Mouse (Mus musculus) gastrocnemius, adult 18-20 months (tissue): ENCODE data around the gene Hdac4. TPM values are rescaled to one million over a fixed set of nuclear protein-coding genes. Genes with fewer than 3 reads are reported as not detected.

Experiments
- DNase-seq: peaks from one replicate; pipeline ENCODE4 v3.0.0; 2021; ENCODE audit warnings: low spot score
- total RNA-seq, 2 experiments: library from RNA; stranded (reverse); gene quantifications; 2 replicates each; pipeline ENCODE4 v1.2.3; 2021

The Hdac4 gene
- total RNA-seq, 2 experiments from 2014 or later: 64.7 to 72.5 TPM

DNA sequence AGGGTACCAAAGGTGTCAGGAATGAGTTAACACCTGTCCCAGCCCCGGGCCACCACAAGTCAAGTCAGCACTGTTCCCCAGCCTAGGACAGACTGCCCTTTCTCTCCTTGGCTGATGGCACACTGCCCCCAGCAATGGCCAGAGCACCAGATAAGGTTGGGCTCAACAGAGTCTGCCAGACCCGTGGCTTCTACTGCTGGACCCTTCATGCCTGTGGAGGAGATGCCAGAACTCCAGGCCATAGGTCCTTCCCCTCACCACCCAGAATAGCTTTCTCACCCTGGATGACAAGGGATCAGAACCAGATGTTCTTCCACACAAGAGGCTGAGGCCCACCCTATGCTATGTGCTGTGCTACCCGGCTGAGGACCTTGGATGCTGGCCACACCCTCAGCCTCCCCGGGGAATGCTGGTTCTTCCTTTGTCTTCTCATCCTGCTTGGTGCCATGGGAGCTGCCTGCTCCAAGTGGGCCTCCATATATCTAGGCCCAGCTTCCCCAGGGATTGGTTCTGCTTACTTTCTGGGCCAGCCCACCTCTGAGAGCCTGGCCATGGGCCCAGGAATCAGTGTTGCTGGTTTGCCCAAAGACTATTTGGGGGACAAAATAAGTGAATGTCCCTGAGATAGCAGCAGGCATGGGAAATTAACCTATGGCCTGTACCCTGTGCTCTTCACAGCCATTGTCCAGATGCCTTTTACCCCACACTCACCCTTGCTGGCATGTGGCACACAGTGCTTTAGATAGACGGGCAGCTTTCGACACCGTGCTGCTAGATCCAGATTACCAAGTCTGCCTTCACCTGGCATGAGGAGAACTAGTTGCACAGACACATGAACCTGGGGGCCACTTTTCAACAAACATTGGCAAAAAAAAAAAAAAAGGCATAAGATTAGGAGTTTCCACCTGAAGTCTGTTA is 273.0 kb downstream of the Hdac4 start:
- DNase-seq: no peak

DNA sequence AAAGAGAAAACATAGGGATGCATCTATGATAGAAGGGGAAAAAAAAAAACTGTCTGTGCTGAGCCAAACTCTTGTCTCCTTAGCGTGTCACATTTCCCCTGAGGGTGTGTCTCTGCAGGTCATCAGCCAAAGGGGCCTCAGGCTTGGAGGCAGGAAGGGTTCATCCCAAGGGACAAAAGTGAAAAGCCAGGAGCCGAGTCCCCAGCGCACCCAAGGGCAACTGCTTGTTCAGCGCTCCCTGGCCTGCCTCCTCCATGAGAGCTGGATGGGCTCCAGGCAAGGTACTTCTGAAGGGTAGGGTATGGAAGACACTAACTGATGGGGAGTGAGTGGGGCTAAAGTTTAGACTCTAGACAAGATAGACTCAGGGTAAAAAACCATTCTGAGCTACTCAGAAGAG is 273.8 kb downstream of the Hdac4 start:
- DNase-seq: no peak

DNA sequence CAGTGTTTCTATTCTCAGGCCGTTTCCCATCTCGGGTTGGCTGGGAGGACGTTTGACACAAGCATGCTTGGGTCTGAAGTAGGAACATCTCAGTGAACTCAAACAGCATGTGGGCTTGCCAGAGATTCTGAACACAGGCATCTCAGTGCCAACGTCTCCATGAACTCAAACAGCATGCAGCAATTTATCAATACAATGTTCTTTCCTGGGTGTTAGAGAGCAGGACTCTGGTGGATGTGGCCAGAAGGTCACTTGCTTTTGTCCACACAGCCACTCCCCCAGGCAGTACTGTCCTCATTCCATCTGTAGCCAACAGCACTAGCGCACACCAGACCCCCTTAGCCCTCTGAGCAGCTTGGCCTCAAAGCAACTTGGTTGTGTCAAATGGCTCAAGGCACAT is 274.2 kb downstream of the Hdac4 start:
- DNase-seq: no peak

DNA sequence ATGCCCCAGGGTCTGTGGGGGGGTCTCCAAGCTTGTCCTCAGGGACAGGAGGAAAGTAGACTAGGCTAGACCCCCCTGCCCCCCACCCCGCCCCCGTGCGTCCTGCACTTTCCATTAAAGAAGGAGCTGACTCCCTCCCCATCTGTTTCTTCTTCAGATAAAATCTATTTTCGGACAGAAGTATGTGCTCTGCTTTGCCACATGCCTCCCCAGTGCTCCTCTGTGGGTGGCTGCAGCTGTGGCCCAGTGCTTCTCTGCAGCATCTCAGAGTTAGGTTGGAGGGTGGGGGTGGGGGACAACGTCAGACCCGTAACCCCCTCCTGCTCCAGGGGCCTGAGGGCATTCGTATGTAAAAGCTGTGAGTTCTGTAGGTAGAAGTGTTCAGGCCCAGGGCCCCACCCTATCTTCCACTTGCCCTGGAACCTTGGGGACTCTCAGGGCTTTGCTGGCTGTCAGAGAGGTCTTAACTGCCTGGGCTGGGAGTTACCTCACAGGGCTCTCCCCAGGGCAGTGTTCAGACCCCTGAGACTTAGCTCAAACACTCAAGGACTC is 275.4 kb downstream of the Hdac4 start:
- DNase-seq: no peak

DNA sequence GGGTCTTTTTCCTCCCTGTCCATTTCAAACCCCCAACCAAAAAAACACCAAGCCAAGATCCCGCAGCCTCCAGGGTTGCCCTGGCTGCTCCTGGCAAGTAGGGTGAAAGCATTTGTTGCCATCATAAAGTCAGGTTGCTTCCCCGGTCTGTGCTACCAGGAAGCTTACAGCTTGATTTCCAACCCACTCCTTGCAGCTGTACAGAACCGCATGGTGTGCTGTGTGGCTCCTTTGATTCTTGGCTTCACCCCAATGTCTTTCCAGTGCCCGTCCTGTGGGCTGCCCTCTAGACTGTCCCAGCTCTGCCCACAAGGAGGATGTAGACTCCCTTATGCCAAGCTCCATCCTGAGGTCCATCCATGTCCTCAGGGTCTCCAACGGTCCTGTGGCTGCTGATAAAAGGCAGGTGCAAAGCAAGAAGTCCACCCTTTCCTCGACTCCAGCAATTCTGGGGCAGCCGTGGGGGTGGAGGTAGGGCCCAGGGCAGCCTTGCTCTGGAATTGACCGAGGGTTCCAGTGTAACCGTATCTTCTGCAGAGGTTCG is 277.2 kb downstream of the Hdac4 start:
- DNase-seq: no peak

DNA sequence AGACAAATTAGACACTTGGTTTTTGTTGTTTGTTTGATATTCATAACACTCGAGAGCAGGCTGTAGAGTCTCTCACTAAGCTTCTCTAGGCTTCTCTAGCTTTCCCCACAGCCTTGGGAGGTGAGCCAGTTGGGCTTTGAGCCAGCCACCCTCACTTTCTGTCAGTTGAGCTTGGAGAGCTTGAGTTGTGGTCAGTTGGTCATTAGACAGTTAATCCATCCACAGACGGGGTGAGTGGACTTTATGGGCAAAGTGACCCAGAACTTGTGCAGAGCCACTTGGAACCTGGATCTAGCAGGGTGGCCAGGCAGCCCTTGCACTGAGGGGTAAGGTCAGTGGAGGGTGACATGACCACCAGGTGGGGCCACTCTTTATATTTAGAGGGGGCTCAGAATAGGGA is 277.9 kb downstream of the Hdac4 start:
- no peak for DNase-seq

DNA sequence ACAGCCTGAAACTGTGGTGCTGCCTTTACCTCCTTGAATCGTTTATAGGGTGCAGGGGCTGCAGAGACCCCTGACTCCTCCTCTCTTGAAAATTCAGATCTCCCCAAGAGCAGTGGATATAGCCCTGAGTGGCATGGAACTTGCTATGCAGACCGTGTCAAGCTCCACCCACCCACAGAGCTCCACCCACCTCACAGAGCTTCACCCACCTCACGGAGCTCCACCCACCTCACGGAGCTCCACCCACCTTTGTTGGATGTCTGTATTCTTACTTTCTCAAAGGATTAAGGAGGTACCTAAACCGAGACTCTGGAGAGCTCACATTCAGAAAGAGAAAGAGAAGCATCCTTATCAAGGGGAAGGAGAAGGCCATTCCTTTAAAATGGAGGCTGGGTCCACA is 279.5 kb downstream of the Hdac4 start:
- no peak for DNase-seq

DNA sequence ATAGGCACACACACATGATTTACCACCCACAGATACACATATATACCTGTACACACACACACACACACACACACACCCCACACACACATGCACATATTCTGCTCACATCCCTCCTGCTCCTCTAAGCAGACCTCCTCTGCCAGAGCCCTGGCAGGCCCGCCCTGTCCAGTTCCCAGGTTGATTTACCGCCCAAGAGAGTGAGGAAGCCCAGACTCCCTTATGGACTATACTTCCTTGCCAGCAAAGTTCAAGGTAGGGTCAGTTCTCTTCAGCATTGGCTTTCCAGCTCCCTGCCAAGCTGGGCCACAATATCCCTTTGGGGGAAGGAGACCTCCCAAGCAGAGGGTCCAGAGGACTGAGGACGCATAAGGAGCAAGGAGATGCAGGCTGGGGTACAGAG is 280.9 kb downstream of the Hdac4 start:
- DNase-seq: no peak

DNA sequence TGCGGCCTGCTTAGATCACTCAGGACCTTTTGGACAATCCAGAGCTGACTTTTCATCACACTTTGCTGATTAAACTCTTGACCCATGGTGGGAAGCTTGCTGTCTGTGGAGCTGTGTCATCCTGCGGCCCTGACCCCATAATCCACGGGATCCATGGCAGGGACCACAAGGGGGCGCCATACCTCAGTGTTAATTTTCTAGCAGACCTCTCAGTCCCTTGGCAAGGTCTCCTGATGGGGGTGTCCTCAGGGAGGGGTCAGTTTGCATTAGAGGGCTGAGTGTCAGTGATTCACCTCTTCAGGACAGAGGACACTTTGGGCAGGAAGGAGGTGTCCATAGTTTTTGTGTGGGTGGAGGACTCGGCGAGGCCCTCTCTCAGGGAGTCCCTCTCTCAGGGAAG is 281.6 kb downstream of the Hdac4 start:
- DNase-seq: peak; percentile 73

DNA sequence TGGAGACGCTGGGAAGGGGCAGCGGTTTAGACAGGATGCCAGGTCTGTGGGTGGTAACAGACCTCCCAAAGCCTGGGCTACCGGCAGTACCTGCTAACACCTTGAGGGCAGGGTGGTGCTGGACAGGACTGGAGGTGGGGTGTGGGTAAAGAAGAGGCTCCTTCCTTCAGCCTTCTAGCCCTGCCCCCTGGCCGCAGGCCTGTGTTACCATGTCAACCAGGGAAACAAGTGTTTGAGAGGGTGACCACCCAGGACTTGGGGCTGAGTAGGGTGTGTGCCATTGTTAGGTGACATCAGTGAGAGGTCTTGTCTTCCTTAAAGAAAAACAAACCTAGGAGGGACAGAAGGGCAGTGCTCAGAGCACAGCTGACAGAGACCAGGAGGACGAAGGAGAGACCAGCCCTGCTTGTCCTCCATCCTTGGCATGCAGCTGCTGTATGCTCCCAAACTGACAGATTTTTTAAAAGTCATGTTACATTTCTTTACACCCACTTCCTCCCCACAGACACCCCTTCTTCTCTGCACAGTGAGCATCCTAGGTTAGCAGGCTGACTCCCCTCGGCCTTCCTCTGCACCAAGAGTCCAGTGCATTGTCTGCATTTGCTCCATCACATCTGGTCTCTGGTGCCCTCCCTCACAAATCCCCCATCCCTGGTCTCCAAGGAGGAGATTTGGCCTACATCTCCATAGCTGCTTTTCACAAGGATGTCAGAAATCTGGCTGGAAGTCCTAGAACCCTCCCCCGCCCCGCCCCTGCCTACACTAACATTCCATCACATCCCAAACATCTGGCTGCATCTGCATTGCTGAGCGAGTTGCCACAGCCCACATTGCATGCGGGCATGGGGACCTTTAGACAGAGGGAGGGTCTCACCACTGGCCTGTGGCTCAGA is 283.0 kb downstream of the Hdac4 start:
- no peak for DNase-seq

DNA sequence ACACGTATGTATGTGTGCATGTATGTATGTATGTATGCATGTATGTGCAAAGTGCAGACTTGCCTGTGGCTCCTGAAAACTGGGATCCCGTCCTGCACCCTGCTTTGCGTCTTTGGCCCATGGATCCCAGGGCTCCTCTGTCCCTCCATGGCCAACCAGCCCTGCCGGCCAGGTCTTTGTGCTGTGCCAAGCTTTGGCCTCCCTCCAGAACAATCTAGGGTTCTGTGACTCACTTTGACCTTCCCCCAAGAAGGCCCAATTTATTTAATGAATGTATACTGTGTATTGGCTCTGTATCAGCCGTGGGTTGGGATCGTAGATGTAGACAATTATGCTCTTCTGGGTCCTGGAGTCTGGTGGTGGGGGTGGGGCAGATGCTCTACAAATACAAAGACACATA is 290.2 kb downstream of the Hdac4 start:
- DNase-seq: no peak

DNA sequence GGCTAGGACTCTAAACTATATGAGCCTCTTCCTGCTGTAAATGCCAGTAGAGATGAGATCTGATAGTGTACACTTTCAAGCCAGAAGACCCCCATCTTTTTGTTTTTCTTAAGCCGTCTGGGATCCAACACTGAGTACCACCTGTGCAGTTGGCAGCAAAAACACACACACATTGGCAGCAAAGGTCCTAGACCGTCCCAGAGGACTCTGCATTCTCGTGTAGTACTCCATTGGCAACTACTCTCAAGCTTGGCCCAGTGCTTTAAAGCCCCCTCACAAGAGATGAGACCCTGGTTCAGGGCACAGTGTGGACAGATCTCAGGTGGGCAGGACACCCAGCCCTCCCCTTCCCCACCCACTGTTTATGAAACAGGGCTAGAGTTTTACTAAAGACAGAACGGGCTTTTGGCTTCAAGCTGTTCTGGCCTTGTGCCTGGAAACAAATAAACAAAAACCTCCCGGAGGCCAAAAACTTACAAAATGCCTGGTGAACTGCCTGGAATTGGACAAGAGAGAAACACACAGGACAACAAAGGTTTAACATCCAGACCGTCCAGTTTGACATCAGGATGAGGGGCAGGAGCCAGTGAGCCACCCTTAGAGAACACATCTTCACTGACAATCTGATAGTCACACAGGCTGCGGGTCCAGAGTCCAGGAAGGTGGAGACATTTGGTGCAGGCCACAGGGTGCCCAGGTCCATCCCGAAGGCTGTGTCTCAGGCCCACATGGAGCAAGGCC is 292.1 kb downstream of the Hdac4 start:
- DNase-seq: peak; percentile 59

DNA sequence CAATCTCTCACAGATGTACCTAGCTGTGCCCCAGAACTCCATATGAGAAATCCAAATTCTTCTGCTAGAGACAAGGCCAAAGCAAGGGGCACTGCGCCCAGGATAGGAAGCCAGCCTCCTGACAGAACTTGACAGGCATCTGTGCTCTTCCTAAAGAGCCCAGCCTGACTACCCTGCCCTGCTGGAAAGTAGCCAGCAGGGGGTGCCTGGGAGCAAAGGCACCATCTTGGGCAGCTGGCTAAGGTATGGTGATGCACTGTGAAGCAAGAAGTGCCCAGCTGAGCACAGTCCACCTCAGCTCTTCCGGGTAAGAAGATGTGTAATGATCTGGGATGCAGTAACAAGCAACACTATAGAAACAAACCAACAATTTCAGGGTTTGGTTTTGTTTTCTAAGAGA is 298.4 kb downstream of the Hdac4 start:
- no peak for DNase-seq

DNA sequence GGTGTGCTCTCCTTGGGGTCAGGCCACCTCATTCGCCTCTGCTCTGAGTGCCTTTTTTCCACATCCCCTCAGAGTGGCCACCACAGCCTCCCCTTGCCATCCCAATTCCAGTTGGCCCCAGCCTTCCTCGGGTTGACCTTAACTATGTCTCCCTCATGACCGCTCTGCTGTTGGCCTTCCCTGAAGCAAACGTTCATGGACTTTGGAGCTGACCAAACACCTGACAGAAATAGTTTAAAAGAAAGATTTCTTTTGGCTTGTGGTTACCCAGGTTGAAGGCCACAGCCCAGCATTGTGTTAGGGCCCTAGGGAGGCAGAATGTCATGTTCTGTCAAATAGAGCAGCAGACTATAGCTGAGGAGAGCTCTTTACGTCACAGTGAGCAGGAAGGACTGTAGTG is 301.2 kb downstream of the Hdac4 start:
- DNase-seq: no peak

DNA sequence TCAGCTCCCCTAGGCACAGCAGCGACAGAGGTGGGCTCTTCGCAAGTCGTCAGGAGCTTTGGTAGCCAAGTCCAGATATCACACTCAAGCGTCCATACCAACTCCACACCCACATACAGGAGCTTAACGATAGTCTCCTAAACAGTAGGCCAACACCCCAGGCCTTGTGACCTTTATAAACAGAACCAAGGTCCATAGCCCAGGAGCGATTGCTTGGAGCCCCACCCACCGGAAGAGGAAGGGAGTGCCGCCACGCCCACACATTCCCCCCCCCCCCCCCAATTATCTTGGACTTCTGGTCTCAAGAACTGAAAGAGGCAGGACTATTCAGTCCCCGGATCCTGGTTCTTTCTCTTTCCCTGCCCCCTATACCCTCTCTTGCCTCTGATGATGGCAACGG is 301.9 kb downstream of the Hdac4 start:
- DNase-seq: no peak

DNA sequence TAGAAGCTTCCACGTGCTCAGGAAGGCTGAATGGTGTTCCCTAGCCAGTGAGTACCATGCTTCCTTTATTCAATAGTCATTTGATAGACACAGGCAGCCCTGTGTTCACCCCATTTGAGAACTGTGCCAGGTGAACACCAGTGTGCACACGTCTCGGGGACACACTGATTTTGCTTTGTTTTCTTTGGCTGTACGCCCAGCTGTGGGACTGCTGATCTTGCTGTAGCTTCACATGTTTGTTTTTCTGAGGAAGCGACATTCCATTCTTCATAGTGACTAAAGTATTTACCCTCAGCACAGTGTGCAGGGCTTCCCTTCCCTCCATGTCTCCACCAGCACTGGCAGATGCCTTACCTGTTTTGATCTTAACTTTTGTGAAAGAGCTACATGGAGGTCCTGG is 312.4 kb downstream of the Hdac4 start:
- DNase-seq: no peak

DNA sequence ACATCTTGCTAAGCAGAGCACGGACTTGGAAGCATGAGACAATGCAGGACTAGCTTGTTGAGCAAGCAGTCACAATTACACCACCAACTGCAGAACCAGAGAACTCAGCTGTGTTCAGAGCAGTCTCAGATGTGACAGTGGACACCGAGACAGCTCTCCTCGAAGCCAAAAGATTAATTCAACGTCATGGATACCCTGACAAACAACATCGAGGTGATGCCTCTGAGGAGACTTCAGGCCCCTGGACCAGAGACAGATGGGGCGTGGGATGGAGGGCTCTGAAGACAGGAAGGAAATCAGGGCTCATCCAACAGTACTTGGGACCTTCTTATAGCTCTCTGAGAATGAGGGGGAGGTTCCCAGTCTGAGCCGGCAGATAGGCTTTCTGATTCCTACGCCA is 314.6 kb downstream of the Hdac4 start:
- no peak for DNase-seq

DNA sequence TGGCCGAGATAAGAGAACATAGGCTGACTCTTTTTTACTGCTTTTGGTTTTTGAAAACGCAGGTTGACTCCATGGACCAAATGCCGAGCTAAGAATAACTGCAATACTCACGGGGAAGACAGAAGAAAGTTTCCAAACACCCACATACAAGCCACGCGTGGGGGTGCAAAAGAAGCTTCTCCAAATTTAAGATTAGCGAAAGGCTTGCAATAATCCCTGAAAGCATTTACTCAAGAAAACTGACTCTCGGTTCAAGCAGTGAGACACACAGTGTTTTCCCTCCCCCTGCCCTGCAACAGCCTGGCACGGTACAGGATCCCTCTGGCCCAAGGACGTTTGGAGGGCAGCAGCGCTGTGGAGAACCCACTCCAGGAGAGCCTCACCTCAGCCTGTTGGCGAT is 315.3 kb downstream of the Hdac4 start:
- DNase-seq: no peak
